Mouse (Mus musculus) ZHBTc4 (cell line): ENCODE data around the gene Ric8a.

Source experiments
- DNase-seq: peaks from one replicate; pipeline ENCODE4 v3.0.0-alpha.2; 2011; ENCODE audit warnings: low read depth, low spot score

Gene Ric8a

GRCm38 (mm10) chr7:140846676-140847075 is 10.1 kb upstream of the Ric8a start:
- DNase-seq = no peak

- no peak for DNase-seq
These were observed 8.8 kb upstream of the Ric8a start, which contains the start of gene Odf3 for GRCm38 (mm10) chr7:140847755-140848580. Odf3 (plus strand) TSS chr7:140847805.

- DNase-seq = no peak
These were observed 8.2 kb upstream of the Ric8a start for GRCm38 (mm10) chr7:140848591-140848990.

GRCm38 (mm10) chr7:140851916-140852315 is 4.8 kb upstream of the Ric8a start:
- DNase-seq = no peak

- DNase-seq = peak; percentile 51
These were observed 3.4 kb upstream of the Ric8a start for GRCm38 (mm10) chr7:140853386-140853785.

GRCm38 (mm10) chr7:140854483-140854882 is 2.3 kb upstream of the Ric8a start:
- no peak for DNase-seq

GRCm38 (mm10) chr7:140855181-140855580 is 1.6 kb upstream of the Ric8a start:
- no peak for DNase-seq

- peak; percentile 95 for DNase-seq
These were observed 635 bp upstream of the Ric8a start, which contains the start of gene Gm45785 for GRCm38 (mm10) chr7:140855860-140856784. Gm45785 (minus strand) TSS chr7:140856331.

GRCm38 (mm10) chr7:140857550-140858505 is 1.1 kb downstream of the Ric8a start, which contains the start of gene Bet1l:
Bet1l (minus strand) TSS chr7:140857577.
- DNase-seq = peak; percentile 37

- DNase-seq = no peak
These were observed 2.0 kb downstream of the Ric8a start for GRCm38 (mm10) chr7:140858746-140859145.

- no peak for DNase-seq
These were observed 3.2 kb downstream of the Ric8a start for GRCm38 (mm10) chr7:140859997-140860396.

GRCm38 (mm10) chr7:140860728-140861127 is 4.0 kb downstream of the Ric8a start:
- DNase-seq = no peak

GRCm38 (mm10) chr7:140864761-140865160 is 8.0 kb downstream of the Ric8a start:
- DNase-seq = no peak

- no peak for DNase-seq
These were observed 17.5 kb downstream of the Ric8a start for GRCm38 (mm10) chr7:140874224-140874623.

GRCm38 (mm10) chr7:140877364-140877763 is 20.6 kb downstream of the Ric8a start:
- no peak for DNase-seq

- DNase-seq = no peak
These were observed 22.6 kb downstream of the Ric8a start for GRCm38 (mm10) chr7:140879355-140879754.

GRCm38 (mm10) chr7:140880419-140880818 is 23.7 kb downstream of the Ric8a start:
- DNase-seq = no peak

- DNase-seq = peak; percentile 66
These were observed 24.2 kb downstream of the Ric8a start for GRCm38 (mm10) chr7:140880865-140881515.

- DNase-seq = peak; percentile 98
These were observed 25.1 kb downstream of the Ric8a start, which contains the start of the genes Psmd13 and Sirt3 for GRCm38 (mm10) chr7:140881696-140882468. Psmd13 (plus strand) TSS chr7:140881968. Sirt3 (minus strand) TSS chr7:140882309.

- no peak for DNase-seq
These were observed 25.7 kb downstream of the Ric8a start for GRCm38 (mm10) chr7:140882469-140882803.
